In the genomic region with DNA sequence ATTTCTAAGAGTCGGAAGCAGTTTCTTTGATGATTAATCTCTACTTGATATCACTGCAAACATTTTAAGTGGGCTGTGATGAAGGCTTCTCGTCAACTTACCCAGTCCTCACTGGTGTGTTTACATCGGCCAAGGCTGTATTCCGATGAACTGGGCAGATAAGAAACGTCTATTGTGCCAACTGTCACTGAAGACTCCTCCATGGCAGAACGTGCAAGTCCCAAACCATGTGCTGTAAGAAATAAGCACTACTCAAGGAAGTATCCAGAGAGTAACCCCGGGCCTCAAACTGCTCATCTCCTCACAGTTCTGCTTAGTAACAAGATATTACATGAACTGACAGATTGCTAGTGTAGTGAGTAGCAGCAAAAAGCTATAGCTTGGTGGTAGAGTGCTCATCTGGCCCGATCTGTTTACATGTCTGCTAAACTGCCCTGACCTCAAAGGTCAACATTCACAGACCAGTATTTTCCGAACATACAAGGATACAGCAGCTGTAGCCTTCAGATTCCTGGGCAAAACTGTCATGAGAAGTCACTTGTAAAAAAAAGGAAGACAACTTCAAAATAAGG, we compare ENCODE assay signal across 12 mouse cellular contexts. TPM values are rescaled to one million over a fixed set of nuclear protein-coding genes. Genes with fewer than 3 reads are reported as not detected.
DNase-seq lines count a peak whose midpoint lies in the region; ATAC-seq and TF ChIP-seq lines count a peak whose summit lies in the region.
"Had no signal": no experiment of that assay in that cellular context is flagged by ENCODE, and none has a peak within 500 bp of the region (broad histone marks: within the 10 kb centered on the region; RNA-seq: fewer than 3 reads in every experiment).

No protein-coding gene starts in this region.

- no peak overlapping the region for H3K4me3 ChIP-seq in embryonic facial prominence, embryonic 14.5 days (ENCODE audit: low read depth, low read length)
- no peak overlapping the region for H3K4me3 ChIP-seq in embryonic facial prominence, embryonic 10.5 days
- H3K4me3 ChIP-seq in kidney, postnatal 0 days (replicated peaks; ENCODE audit: low read depth, low read length): no peak overlapping the region
- no peak overlapping the region for H3K4me3 ChIP-seq in liver, embryonic 16.5 days (ENCODE audit: low read depth, low read length)

- no peak overlapping the region for H3K27ac ChIP-seq in embryonic facial prominence, embryonic 14.5 days (replicated peaks; ENCODE audit: low read depth, low read length)
- no peak overlapping the region for H3K27ac ChIP-seq in embryonic facial prominence, embryonic 10.5 days (replicated peaks)
- no peak overlapping the region for H3K27ac ChIP-seq in kidney, postnatal 0 days
- peak overlapping the region; percentile 49; the same call in 1 of the 2 replicates for H3K27ac ChIP-seq in liver, embryonic 16.5 days (ENCODE audit: low read length)

- peak overlapping the region; percentile 78; the same call in 1 of the 2 replicates for H3K4me2 ChIP-seq in embryonic facial prominence, embryonic 14.5 days (ENCODE audit: low read depth, low read length)
- peak overlapping the region; percentile 98; the same call in 1 of the 2 replicates for H3K4me2 ChIP-seq in kidney, postnatal 0 days (ENCODE audit: low read length)
- peak overlapping the region; percentile 84; the same call in 1 of the 2 replicates for H3K4me2 ChIP-seq in liver, embryonic 16.5 days (ENCODE audit: low read depth, low read length)

- ATAC-seq in embryonic facial prominence, embryonic 14.5 days (ENCODE audit: low read depth): no peak
- ATAC-seq in kidney, postnatal 0 days (replicated peaks; ENCODE audit: low FRiP score, low read depth): no peak
- peak; percentile 16; the same call in 1 of the 2 replicates for ATAC-seq in liver, embryonic 16.5 days (ENCODE audit: low read depth)
- ATAC-seq in megakaryocyte progenitor cell, adult 5-6 weeks (replicated peaks; ENCODE audit: poor library complexity): no peak
- ATAC-seq: forebrain, postnatal 0 days had no signal

- no peaks in the 10 kb centered on the region for H3K9me3 ChIP-seq in embryonic facial prominence, embryonic 14.5 days (ENCODE audit: control insufficient read depth, low read length)
- H3K9me3 ChIP-seq in embryonic facial prominence, embryonic 10.5 days: no peaks in the 10 kb centered on the region
- H3K9me3 ChIP-seq in kidney, postnatal 0 days (replicated peaks; ENCODE audit: low read length): no peaks in the 10 kb centered on the region
- no peaks in the 10 kb centered on the region for H3K9me3 ChIP-seq in liver, embryonic 16.5 days (replicated peaks; ENCODE audit: control insufficient read depth, low read length)
- H3K9me3 ChIP-seq: embryonic facial prominence, embryonic 12.5 days had no signal

- H3K9ac ChIP-seq in embryonic facial prominence, embryonic 14.5 days (ENCODE audit: low read depth, low read length): no peak overlapping the region
- no peak overlapping the region for H3K9ac ChIP-seq in kidney, postnatal 0 days (ENCODE audit: low read depth, low read length)
- no peak overlapping the region for H3K9ac ChIP-seq in liver, embryonic 16.5 days (ENCODE audit: low read depth, low read length)
- H3K9ac ChIP-seq: embryonic facial prominence, embryonic 12.5 days had no signal

- no peak for DNase-seq in embryonic facial prominence, embryonic 14.5 days (ENCODE audit: low spot score)
- no peak for DNase-seq in embryonic facial prominence, embryonic 10.5 days (ENCODE audit: low spot score)
- DNase-seq in kidney, postnatal 0 days (ENCODE audit: low spot score): no peak
- DNase-seq in kidney, postnatal 14 days: no peak
- DNase-seq in MN1 (ENCODE audit: low spot score): peak; percentile 13
- DNase-seq in gastrocnemius, postnatal 4 days (ENCODE audit: low spot score in 2 of 2): no peak
- DNase-seq: cerebellum, adult 8-10 months; forebrain, postnatal 0 days; lung, postnatal 36 days had no signal

- H3K27me3 ChIP-seq in embryonic facial prominence, embryonic 14.5 days (replicated peaks; ENCODE audit: control insufficient read depth, insufficient read depth, low read length): no peaks in the 10 kb centered on the region
- H3K27me3 ChIP-seq in embryonic facial prominence, embryonic 10.5 days (replicated peaks; ENCODE audit: low read depth, poor library complexity, severe bottlenecking): no peaks in the 10 kb centered on the region
- H3K27me3 ChIP-seq in kidney, postnatal 0 days (ENCODE audit: insufficient read depth, low read length): no peaks in the 10 kb centered on the region
- H3K27me3 ChIP-seq in liver, embryonic 16.5 days (ENCODE audit: control insufficient read depth, insufficient read depth, low read depth, low read length): no peaks in the 10 kb centered on the region
- H3K27me3 ChIP-seq: embryonic facial prominence, embryonic 12.5 days had no signal

- no peaks in the 10 kb centered on the region; the same call in 1 of the 2 replicates for H3K36me3 ChIP-seq in embryonic facial prominence, embryonic 14.5 days (ENCODE audit: control insufficient read depth, insufficient read depth, low read length)
- H3K36me3 ChIP-seq in embryonic facial prominence, embryonic 10.5 days (replicated peaks): peaks cover 21% of the 10 kb centered on the region
- H3K36me3 ChIP-seq in kidney, postnatal 0 days (ENCODE audit: insufficient read depth, low read length): peaks cover 14% of the 10 kb centered on the region; the same call in 1 of the 2 replicates
- H3K36me3 ChIP-seq in liver, embryonic 16.5 days (ENCODE audit: control insufficient read depth, insufficient read depth): no peaks in the 10 kb centered on the region; the same call in 1 of the 2 replicates

- 64% methylated on average over 9 of the region's 9 CpGs for WGBS in embryonic facial prominence, embryonic 14.5 days
- 70% methylated on average over 9 of the region's 9 CpGs for WGBS in embryonic facial prominence, embryonic 10.5 days
- 55% methylated on average over 9 of the region's 9 CpGs for WGBS in kidney, postnatal 0 days
- WGBS in liver, embryonic 16.5 days (ENCODE audit: insufficient replicate concordance): 30% methylated on average over 9 of the region's 9 CpGs

- TF ChIP-seq CTCF in kidney, postnatal 0 days (IDR thresholded peaks at IDR 0.05; ENCODE audit: low read depth): no peak

- peaks cover 11% of the 10 kb centered on the region for H3K4me1 ChIP-seq in embryonic facial prominence, embryonic 14.5 days (ENCODE audit: control insufficient read depth, insufficient read depth, low read length)
- H3K4me1 ChIP-seq in embryonic facial prominence, embryonic 10.5 days: peaks cover 29% of the 10 kb centered on the region
- H3K4me1 ChIP-seq in kidney, postnatal 0 days (replicated peaks; ENCODE audit: insufficient read depth, low read length): peaks cover 14% of the 10 kb centered on the region; the same call in 1 of the 2 replicates
- H3K4me1 ChIP-seq in liver, embryonic 16.5 days (ENCODE audit: control insufficient read depth, low read depth, low read length): peaks cover 27% of the 10 kb centered on the region

RNA-seq across cellular contexts. Expression of a gene that starts 29.6 kb away (rescaled TPM):
- 15.4 and 17.0 TPM in 2 replicates for polyA plus RNA-seq in embryonic facial prominence, embryonic 14.5 days (2014; fragmentation: Nextera tagmentation; extraction: Ambion mirVana)
- polyA plus RNA-seq in embryonic facial prominence, embryonic 10.5 days (2016; fragmentation: Nextera tagmentation; extraction: Ambion mirVana): 18.1 and 20.4 TPM in 2 replicates
- 16.6 and 17.3 TPM in 2 replicates for polyA plus RNA-seq in kidney, postnatal 0 days (2015; fragmentation: Nextera tagmentation; extraction: Ambion mirVana)
- 43.3 and 45.2 TPM in 2 replicates for polyA plus RNA-seq in liver, embryonic 16.5 days (2015; fragmentation: Nextera tagmentation; extraction: Ambion mirVana)
- 10 to 100 TPM; 67.6 to 79.1 TPM for total RNA-seq in gastrocnemius, postnatal 4 days (2021)
- 6.6 and 7.9 TPM in 2 replicates for total RNA-seq in megakaryocyte progenitor cell, adult 5-6 weeks (2015)
- total RNA-seq in megakaryocyte progenitor cell, adult 5-6 weeks (2017): 12.5 and 14.2 TPM in 2 replicates
